Mouse (Mus musculus): Measurements from ENCODE around the gene Tor1aip2.

DNA sequence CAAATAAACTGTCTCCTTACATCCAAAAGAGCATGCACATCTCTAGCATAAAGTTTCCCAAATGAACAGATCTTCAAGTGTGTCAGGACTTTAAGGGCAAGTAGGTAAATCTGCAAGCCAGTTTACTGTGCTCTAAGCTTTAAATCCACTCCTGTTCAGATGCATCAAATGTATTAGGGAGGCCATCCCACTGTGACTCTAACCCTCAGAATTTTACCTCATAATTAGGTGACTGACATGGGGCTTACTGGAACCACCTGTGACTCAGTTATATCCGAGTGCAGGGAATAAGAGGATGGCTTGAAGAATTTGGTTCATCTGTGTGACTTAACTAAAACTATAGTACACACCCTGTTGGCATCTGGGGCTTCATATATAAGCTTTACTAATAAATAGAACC, 542 bp upstream of the Tor1aip2 start:
- no peak for TF ChIP-seq CTCF (IDR thresholded peaks at IDR 0.05; ENCODE audit: low read depth, low read length)
- no peak for TF ChIP-seq GATA1 (IDR thresholded peaks at IDR 0.05; ENCODE audit: borderline replicate concordance, low read length)
